Mouse (Mus musculus): Measurements from ENCODE around the gene Mc1r. TPM values are rescaled to one million over a fixed set of nuclear protein-coding genes. Genes with fewer than 3 reads are reported as not detected.
"Not testable (repeated sequence)": the region's sequence is repeated elsewhere in the genome, so short reads cannot be mapped to it uniquely, and the experiment has no call there.

Gene Mc1r
- polyA plus RNA-seq, 1 experiment from 2014 or later = 0.05 TPM

DNA sequence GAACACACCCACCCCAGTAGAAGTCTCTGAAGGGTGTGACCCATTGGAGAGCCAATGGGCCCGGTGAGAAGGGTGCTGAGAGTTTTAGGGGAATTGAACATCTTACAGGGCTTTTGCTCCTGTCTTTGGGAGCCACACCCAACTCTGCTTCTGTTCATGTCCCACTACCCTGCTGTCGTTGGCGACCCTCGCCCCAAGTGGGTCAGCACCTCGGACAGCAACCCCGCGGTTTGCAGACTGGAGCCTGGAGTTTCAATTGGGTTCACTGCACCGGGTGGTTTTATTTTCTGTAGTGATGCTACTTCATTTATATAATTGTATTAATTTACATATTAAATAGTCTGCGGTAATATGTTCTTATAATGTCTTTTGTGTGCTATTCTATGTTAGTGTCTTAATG lies 7.3 kb downstream of the Mc1r start:
- 6% methylated on average over 9 of the region's 9 CpGs for WGBS
- Histone ChIP-seq H3K27ac (no peak overlapping the region), H3K4me3 (no peak overlapping the region), H3K9ac (no peak overlapping the region), H3K9me3 (no peaks in the 10 kb centered on the region), H3K4me2 (replicated peaks) (no peak overlapping the region), H3K36me3 (no peaks in the 10 kb centered on the region), H3K4me1 (peaks cover 21% of the 10 kb centered on the region), H3K27me3 (peaks cover 50% of the 10 kb centered on the region)
- no peak for ATAC-seq (ENCODE audit: low FRiP score, low read depth)

DNA sequence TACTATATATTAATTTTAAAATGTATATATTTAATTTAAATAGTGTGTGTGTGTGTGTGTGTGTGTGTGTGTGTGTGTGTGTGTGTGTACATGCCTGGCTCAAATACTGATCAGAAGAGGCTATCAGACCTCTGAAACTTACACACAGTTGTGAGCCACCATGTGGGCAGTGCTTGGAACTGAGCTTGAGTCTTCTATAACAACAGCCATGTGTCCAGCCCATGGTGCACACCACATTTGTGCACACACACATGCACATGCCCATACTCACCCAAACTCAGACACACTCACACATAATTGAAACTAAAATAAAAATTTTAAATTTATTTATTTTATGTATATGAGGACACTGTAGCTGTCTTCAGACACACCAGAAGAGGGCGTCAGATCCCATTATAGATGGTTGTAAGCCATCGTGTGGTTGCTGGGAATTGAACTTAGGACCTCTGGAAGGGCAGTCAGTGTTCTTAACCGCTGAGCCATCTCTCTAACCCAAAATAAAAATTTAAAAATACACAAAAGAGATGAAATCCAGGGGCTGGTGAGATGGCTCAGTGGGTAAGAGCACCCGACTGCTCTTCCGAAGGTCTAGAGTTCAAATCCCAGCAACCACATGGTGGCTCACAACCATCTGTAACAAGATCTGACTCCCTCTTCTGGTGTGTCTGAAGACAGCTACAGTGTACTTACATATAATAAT lies 8.2 kb downstream of the Mc1r start:
- H3K27me3 ChIP-seq = peaks cover 41% of the 10 kb centered on the region
- H3K9ac ChIP-seq; ATAC-seq (ENCODE audit: low FRiP score, low read depth); H3K4me3 ChIP-seq; H3K9me3 ChIP-seq; H3K27ac ChIP-seq; H3K4me2 ChIP-seq (replicated peaks); H3K36me3 ChIP-seq: not testable (repeated sequence)
- 77% methylated on average over 5 of the region's 5 CpGs for WGBS
- peaks cover 21% of the 10 kb centered on the region for H3K4me1 ChIP-seq

DNA sequence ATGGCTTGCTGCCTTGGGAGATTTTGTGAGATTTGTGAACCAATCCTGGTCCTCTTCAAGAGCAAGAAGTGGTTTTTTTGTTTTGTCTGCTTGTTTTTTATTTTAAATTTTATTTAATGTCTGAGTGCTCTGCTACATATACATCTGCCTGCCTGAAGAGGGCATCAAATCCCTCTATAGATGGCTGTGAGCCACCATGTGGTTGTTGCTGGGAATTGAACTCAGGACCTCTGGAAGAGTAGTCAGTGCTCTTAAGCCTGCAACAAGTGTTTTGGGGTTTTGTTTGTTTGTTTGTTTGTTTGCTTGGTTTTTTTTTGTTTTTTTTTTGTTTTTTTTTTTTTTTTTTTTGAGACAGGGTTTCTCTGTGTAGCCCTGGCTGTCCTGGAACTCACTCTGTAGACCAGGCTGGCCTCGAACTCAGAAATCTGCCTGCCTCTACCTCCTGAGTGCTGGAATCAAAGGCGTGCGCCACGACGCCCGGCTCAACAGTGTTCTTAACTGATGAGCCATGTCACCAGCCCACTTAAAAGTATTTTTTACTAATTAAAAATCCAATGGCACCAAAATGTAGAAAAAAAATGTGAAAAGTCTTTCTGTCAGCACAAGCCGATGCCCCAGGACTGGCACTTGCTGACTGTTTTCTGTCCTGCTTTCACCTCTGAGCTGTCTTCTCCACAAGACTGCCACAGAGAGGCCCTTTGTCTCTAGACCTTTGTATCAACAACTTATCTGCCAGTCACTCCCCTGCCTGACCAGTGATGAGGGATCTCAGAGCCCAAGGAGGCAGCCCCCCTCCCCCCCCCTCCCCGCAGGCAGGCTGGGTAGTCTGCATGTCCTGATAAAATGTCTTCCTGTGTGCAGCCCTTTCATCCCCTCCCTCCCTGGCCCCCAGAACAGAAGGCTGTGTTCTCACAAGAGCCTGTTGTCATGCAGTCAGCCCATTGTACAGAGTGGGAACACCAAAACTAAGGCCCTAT lies 9.3 kb downstream of the Mc1r start:
- H3K9ac ChIP-seq = no peak overlapping the region
- WGBS = 87% methylated on average over 8 of the region's 8 CpGs

DNA sequence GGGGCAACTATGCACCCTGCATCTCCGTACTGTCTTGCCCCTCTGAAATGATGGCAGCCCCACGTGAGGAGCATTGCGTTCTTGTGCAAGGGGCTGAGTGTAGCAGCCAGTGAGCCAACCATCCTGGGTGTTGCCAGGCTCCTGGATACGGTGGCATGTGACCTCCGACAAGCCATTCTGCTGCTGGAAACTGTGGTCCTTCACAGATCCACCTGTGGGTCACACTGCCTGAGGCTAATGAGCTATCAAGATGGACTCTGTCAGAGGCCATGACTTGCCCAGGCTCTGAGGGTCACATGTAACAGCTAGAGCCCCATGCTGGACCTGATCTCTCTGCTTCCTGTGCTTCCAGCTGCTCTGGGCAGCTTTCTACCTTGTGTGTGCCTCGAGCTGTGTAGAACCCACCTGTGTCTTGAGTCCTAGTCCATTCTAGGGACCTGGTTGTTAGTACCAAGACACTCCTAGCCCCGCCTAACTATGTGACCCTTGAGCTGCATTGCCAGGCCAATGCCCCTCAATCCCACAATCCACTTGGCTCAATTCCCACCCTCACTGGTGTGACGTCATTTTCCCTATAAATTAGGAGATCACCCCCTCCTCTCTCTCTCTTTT lies 10.1 kb downstream of the Mc1r start:
- Histone ChIP-seq H3K4me1 (peaks cover 6% of the 10 kb centered on the region), H3K4me3 (no peak overlapping the region), H3K27ac (no peak overlapping the region), H3K36me3 (no peaks in the 10 kb centered on the region), H3K4me2 (replicated peaks) (no peak overlapping the region), H3K9me3 (no peaks in the 10 kb centered on the region), H3K9ac (no peak overlapping the region), H3K27me3 (peaks cover 22% of the 10 kb centered on the region)
- WGBS = 78% methylated on average over 8 of the region's 8 CpGs
- no peak for ATAC-seq (ENCODE audit: low FRiP score, low read depth)

More for the DNA sequence above, 9.3 kb downstream of the Mc1r start:
- Histone ChIP-seq H3K27ac (no peak overlapping the region), H3K27me3 (peaks cover 30% of the 10 kb centered on the region), H3K9me3 (no peaks in the 10 kb centered on the region), H3K36me3 (no peaks in the 10 kb centered on the region), H3K4me1 (peaks cover 13% of the 10 kb centered on the region), H3K4me2 (replicated peaks) (no peak overlapping the region), H3K4me3 (no peak overlapping the region)
- ATAC-seq (ENCODE audit: low FRiP score, low read depth) = no peak

DNA sequence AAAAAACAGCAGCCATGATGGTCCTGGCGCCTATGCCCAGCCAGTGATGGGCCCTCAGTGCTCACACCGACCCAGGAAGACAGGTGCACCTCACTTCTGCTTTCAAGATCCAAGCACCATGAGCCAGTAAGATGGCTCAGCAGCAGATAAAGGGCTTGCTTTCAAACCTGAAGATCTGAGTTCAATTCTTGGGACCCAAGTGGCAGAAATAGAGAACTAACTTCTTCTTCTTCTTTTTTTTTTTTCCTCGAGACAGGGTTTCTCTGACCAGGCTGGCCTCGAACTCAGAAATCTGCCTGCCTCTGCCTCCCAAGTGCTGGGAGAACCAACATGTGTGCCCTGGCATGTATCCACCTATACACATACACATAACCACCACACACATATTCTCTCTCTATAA lies 12.8 kb downstream of the Mc1r start:
- H3K9me3 ChIP-seq = no peaks in the 10 kb centered on the region
- no peaks in the 10 kb centered on the region for H3K27me3 ChIP-seq
- H3K36me3 ChIP-seq = no peaks in the 10 kb centered on the region
- H3K9ac ChIP-seq = no peak overlapping the region
- no peak overlapping the region for H3K27ac ChIP-seq
- no peak for ATAC-seq (ENCODE audit: low FRiP score, low read depth)
- H3K4me1 ChIP-seq = no peaks in the 10 kb centered on the region; the same call in 1 of the 2 replicates
- H3K4me2 ChIP-seq (replicated peaks) = no peak overlapping the region
- no peak overlapping the region for H3K4me3 ChIP-seq
- WGBS = 86% methylated on average over 4 of the region's 4 CpGs

GRCm38 (mm10) chr8:123420525-123421281 lies 13.8 kb downstream of the Mc1r start:
- WGBS = 92% methylated on average over 34 of the region's 34 CpGs
- no peaks in the 10 kb centered on the region for H3K36me3 ChIP-seq
- no peak for ATAC-seq (ENCODE audit: low FRiP score, low read depth)
- no peaks in the 10 kb centered on the region for H3K27me3 ChIP-seq
- H3K9me3 ChIP-seq = no peaks in the 10 kb centered on the region
- no peak overlapping the region for H3K4me3 ChIP-seq
- H3K9ac ChIP-seq = no peak overlapping the region
- no peaks in the 10 kb centered on the region; the same call in 1 of the 2 replicates for H3K4me1 ChIP-seq
- no peak overlapping the region for H3K4me2 ChIP-seq (replicated peaks)
- no peak overlapping the region for H3K27ac ChIP-seq

- Histone ChIP-seq H3K9ac (no peak overlapping the region), H3K9me3 (no peaks in the 10 kb centered on the region), H3K4me3 (no peak overlapping the region), H3K27ac (no peak overlapping the region), H3K27me3 (no peaks in the 10 kb centered on the region), H3K36me3 (no peaks in the 10 kb centered on the region), H3K4me2 (replicated peaks) (no peak overlapping the region), H3K4me1 (no peaks in the 10 kb centered on the region; the same call in 1 of the 2 replicates)
- ATAC-seq (ENCODE audit: low FRiP score, low read depth) = no peak
- 87% methylated on average over 19 of the region's 19 CpGs for WGBS
Observed at GRCm38 (mm10) chr8:123421325-123421724, 14.4 kb downstream of the Mc1r start.

GRCm38 (mm10) chr8:123422056-123422780 lies 15.3 kb downstream of the Mc1r start:
- peak overlapping the region; percentile 50 for H3K4me2 ChIP-seq (replicated peaks)
- no peak for ATAC-seq (ENCODE audit: low FRiP score, low read depth)
- no peaks in the 10 kb centered on the region; the same call in 1 of the 2 replicates for H3K4me1 ChIP-seq
- no peak overlapping the region for H3K27ac ChIP-seq
- 16% methylated on average over 17 of the region's 17 CpGs for WGBS
- H3K36me3 ChIP-seq = no peaks in the 10 kb centered on the region
- H3K4me3 ChIP-seq = peak overlapping the region; percentile 19; the same call in 1 of the 2 replicates
- H3K9ac ChIP-seq = no peak overlapping the region
- peaks cover 8% of the 10 kb centered on the region for H3K9me3 ChIP-seq
- no peaks in the 10 kb centered on the region for H3K27me3 ChIP-seq

- no peaks in the 10 kb centered on the region for H3K27me3 ChIP-seq
- H3K36me3 ChIP-seq = no peaks in the 10 kb centered on the region
- no peak overlapping the region for H3K27ac ChIP-seq
- ATAC-seq (ENCODE audit: low FRiP score, low read depth) = no peak
- no peak overlapping the region for H3K4me2 ChIP-seq (replicated peaks)
- peaks cover 13% of the 10 kb centered on the region for H3K9me3 ChIP-seq
- WGBS = 14% methylated on average over 3 of the region's 3 CpGs
- no peaks in the 10 kb centered on the region; the same call in 1 of the 2 replicates for H3K4me1 ChIP-seq
- no peak overlapping the region for H3K9ac ChIP-seq
- no peak overlapping the region for H3K4me3 ChIP-seq
Observed at GRCm38 (mm10) chr8:123422781-123423159, 15.9 kb downstream of the Mc1r start.

DNA sequence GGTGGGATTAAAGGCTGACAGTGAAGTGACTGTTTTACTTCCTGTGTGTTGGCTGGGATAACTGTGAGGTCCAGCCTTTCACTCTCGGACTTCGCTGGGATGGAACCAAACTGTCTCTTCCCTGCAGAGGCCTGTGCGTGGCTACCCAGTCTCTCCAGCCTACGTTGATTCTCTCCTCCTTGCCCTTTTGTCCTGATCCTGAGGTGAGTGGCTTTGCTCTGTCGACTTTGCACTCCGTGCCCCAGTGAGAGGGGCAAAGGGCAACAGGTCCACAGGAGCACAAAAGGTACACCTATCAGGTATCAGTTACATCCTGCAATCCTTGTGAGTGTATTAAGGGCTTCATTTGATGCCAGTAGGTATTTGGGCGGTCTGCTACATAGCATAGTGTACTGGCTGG lies 16.5 kb downstream of the Mc1r start, which contains the start of gene Def8:
Def8 (plus strand) TSS at position 87 of the 400 bp plus-strand sequence.
- H3K9me3 ChIP-seq = peaks cover 20% of the 10 kb centered on the region
- no peaks in the 10 kb centered on the region for H3K27me3 ChIP-seq
- peak within 1 kb of the TSS; percentile 50 for H3K4me2 ChIP-seq (replicated peaks)
- H3K4me3 ChIP-seq = peak within 1 kb of the TSS; percentile 19; the same call in 1 of the 2 replicates
- H3K4me1 ChIP-seq = no peaks in the 10 kb centered on the region; the same call in 1 of the 2 replicates
- H3K36me3 ChIP-seq = no peaks in the 10 kb centered on the region
- H3K27ac ChIP-seq = no peak within 1 kb of the TSS
- 72% methylated on average over 7 of the region's 7 CpGs for WGBS
- no peak for ATAC-seq (ENCODE audit: low FRiP score, low read depth)
- H3K9ac ChIP-seq = no peak within 1 kb of the TSS
